Mouse (Mus musculus) granulocyte monocyte progenitor cell, adult 5-6 weeks (primary cell): ENCODE measurements around the gene Map4k1. TPM values are rescaled to one million over a fixed set of nuclear protein-coding genes. Genes with fewer than 3 reads are reported as not detected.
A peak's percentile ranks its signal among the peaks of the same experiment; 100 is the strongest.
"Not testable (repeated sequence)": the region's sequence is repeated elsewhere in the genome, so short reads cannot be mapped to it uniquely, and the experiment has no call there.

Experiments used
- ATAC-seq: replicated peaks from 2 replicates; pipeline ENCODE4 v1.8.0; 2016; ENCODE audit warnings: mild to moderate bottlenecking, moderate TSS enrichment, inconsistent platforms; ENCODE audit not compliant: poor library complexity, severe bottlenecking
- total RNA-seq, 2 experiments: library from RNA; stranded (forward) in 1 of 2; stranded (reverse) in 1 of 2; fragments of 200-712, 200-1000 nt in 1 of 2; fragments of >200 nt in 1 of 2; fragmentation: Nextera tagmentation in 1 of 2; gene quantifications; 2 replicates each; pipeline ENCODE4 v1.2.3; 2014 to 2017

Gene Map4k1
- total RNA-seq, 2 experiments from 2014 or later, result 46.1 to 48.7 TPM

- ATAC-seq, result peak; percentile 74
Measured at GRCm38 (mm10) chr7:28954773-28955172, 27.1 kb upstream of the Map4k1 start.

- ATAC-seq, result peak; percentile 73
Measured at GRCm38 (mm10) chr7:28955295-28955897, 26.5 kb upstream of the Map4k1 start.

DNA sequence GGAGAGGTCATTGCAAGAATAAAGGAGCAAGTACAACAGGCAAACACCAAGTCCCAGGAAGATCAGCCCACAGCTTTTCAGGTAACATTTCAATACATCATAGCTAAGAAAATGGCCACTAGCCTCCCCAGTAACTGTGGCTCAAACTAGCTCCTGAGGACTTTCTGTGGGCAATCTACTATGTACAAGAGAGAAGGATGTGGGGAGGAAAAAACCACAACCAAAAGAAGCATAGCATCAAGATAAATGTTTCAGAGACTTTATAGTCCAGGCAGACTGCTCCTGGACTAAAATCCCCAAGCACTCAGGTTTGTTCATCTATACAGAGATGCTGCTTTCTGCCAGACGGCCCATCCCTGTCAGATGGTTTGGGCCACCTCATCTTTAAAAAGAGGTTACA lies 25.6 kb upstream of the Map4k1 start:
- ATAC-seq, result no peak

GRCm38 (mm10) chr7:28957286-28957685 lies 24.6 kb upstream of the Map4k1 start:
- ATAC-seq, result no peak

DNA sequence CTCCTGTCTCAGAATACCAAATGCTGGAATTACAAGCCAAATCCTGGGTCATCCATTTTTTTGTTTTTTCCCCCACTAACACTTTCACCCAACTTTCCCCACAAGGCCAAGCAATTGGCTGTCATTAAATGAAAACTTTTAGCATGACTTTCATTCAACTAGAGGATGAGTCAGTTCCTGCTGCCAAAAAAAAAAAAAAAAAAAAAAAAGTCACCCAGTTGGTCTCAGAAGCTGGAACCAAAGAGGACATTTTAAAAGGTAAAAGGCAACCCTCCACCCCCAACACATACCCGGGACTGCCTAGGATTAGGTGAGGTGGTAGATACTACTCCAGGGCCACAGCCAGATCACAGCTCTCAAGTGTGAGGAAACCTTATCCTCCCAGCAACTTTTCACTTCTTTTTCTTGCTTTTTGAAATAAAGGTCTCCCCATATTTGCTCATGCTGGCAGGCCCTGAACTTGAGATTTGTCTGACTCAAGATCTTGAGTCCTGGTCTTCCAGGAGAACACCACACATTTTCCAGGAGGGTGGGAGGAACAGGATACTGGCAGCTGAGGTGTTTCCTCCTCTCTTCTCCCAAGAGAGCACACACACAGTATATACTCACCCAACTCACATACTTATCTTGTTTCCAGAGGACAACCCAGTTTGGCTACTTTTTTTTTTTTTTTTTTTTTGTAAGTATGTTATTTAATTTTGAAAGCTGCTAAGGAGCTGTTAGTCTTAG lies 23.7 kb upstream of the Map4k1 start:
- ATAC-seq, result no peak

GRCm38 (mm10) chr7:28958770-28959169 lies 23.1 kb upstream of the Map4k1 start:
- ATAC-seq, result no peak

DNA sequence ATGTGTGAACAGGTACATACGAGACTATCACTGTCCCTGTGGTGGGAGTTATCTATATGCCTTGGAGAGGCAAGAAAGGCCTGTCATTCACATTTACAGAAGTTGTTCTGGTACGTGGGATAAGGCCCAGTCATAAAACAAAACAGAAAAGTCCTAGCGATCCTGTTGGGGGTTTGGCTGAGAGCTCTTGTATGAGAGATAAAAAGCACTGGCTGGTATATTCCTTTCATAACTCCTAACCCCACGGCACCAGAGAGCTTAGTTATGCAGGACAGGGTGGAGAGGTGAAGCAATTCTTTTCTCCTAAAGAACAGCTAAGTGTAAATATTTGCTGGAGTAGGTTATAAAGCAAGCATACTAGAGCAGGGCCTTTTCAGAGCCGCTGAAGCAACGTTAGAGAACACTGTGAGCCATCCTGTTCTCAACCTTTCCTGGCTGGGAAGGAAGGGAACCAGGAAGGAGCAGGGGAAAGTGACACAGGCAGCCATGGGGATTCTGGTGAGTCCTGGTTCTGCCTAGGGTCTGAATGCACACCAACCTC lies 22.3 kb upstream of the Map4k1 start:
- ATAC-seq, result no peak

DNA sequence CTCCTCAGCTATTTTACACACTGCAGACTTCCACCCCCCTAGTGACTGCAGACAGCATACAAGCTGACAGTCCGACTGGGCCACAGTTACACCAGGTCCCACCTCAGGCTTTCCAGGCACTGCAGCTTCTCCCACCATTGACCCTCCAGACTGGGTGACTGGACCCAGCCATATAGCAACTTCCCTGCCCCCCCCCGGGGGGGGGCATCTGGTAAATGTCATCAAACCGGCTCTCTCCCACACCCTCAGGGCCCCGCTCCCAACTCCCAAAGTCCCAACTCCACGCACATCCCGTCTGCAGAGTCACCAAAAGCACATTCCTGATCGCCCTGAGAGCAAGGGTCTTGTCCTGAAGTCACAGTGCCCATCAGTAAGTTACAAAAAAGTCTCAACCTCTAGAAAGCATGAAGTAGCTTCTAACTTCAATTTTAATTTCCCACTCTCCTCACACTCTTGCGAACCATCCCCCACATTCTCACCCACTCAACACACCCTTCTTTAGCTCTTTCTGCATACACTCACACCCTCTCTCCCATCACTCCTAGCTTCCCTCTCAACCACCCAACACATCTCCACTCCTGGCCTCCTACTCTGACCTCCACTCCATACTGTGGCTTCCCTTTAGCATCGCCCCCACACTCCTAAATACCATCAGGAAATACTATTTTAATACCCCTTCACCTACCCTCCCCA lies 21.4 kb upstream of the Map4k1 start:
- ATAC-seq, result no peak

- ATAC-seq, result no peak
Measured at GRCm38 (mm10) chr7:28961584-28961926, 20.3 kb upstream of the Map4k1 start.

DNA sequence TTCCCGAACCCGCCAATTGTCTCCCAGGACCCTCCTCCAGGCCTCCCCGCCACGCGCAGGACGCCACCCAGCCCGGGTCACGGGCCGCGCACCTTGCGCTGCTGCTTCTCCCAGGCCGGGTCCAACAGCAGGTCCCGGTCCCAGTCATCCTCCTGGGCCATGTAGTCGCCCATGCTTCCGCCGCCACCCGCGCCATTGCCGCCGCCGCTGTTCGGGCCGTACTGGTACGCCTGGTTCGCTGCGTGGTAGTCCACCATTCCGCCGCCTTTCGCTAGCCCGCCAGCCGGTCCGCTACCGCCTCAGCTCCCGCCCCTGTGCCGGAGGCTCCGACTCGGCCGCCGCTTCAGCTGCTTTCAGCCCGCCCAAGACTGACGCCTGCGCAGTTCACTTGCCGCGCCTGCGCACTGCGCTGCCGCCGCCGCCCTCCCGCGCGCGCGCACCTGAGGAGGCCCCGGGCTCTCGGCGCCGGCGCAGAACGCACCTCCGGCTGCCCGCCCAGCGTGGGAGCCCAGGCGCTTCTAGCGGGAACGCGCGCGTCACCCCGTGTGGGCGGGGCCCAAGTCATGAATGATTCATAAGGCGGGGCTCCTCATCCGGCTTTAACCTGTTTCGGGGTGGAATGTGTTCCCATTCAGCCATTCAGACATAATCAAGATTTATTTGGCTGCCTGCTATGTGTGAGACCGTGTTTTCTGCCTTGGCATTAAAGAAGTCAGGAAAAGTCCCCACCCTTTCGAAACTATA lies 19.8 kb upstream of the Map4k1 start, which contains the start of gene Actn4:
Actn4 (minus strand) TSS at position 414 of the 744 bp plus-strand sequence.
- ATAC-seq, result peak; percentile 92

- no peak for ATAC-seq
Measured at GRCm38 (mm10) chr7:28963399-28963923, 18.4 kb upstream of the Map4k1 start.

DNA sequence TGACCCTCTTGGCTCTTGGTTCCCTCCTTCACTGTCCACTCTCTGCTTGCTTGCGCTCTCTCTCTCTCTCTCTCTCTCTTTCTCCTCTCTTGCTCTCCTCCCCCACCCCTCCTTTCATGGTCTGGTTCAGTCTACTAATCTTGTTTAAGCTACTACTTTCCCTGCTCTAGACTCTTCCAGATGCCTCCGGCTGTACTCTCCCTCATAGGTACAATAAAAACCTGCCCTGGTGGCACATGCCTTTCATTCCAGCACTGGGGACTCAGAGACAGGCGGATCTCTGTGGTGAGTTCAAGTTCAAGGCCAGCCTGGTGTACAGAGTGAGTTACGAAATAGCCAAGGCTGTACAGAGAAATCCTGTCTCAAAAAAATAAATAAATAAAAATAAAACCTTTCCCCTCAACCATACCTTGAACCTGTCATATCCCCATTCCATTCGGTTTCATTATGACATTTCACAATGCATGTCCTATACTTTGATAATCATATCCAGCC lies 16.5 kb upstream of the Map4k1 start:
- ATAC-seq, result no peak

GRCm38 (mm10) chr7:28966181-28966580 lies 15.7 kb upstream of the Map4k1 start:
- no peak for ATAC-seq

GRCm38 (mm10) chr7:28966751-28967505 lies 14.9 kb upstream of the Map4k1 start:
- no peak for ATAC-seq

DNA sequence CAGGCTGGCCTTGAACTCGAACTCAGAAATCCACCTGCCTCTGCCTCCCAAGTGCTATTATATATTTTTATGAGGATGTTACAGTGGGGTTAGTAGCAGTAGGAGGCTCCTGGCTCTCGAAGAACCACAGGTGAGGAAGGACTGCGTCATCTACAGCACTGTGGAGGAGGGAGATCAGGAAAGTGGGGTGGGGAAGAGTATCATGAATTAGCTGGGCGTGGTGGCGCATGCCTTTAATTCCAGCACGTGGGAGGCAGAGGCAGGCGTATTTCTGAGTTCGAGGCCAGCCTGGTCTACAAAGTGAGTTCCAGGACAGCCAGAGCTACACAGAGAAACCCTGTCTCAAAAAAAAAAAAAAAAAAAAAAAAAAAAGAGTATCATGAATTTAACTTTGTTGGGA lies 13.7 kb upstream of the Map4k1 start:
- not testable (repeated sequence) for ATAC-seq

DNA sequence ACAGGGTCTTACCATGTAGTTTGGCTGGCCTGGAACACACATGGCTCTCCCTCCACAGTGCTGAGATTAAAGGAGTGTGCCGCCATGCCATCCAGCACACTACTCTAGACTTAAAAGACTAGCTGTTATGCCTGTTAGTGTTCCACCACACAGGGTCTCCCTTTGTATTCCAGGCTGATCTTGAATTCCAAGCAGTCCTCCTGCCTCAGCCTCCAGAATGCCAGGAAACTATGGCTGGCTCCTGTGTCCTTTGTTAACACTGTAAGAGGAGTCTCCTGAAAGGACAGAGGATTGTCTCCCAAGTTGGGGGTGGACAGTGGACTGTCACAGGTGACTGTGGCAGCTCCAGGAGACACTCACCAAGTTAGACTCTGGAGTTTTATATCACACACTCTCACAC lies 12.6 kb upstream of the Map4k1 start:
- ATAC-seq, result no peak

DNA sequence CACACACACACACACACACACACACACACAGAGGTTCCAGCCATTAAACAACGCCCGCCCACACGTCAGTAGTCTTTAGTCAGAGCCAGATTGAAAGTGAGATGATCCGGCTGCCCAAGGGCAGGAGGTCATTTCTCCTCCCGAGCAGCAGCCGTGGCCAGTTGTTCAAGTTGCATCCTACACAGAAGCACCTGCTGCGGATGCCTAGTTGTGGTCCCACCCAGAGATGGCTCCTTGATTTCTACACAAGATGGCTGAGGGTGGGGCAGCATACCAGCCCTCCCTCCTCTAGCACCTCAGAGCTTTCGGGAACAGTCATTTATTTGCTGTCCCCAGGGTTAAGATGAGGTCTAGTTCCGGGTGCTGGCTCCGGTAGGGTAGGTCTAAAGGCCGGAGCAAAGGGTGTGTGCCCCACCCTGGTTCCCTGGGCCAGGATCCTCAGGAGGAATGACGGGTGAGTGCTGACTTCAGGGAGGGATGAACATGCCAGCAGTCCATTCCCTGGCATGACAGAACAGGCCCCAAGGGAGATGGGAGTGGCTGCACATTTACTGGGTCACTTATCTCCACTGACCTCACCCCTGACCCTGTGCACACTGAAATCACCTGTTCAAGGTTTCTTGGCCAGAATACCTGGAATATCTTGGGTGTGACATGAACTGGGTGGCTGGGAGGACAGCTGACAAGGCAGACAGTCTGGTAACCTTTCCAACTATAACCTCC lies 12.0 kb upstream of the Map4k1 start:
- ATAC-seq, result no peak

- peak; percentile 64 for ATAC-seq
Measured at GRCm38 (mm10) chr7:28971029-28971428, 10.8 kb upstream of the Map4k1 start.

DNA sequence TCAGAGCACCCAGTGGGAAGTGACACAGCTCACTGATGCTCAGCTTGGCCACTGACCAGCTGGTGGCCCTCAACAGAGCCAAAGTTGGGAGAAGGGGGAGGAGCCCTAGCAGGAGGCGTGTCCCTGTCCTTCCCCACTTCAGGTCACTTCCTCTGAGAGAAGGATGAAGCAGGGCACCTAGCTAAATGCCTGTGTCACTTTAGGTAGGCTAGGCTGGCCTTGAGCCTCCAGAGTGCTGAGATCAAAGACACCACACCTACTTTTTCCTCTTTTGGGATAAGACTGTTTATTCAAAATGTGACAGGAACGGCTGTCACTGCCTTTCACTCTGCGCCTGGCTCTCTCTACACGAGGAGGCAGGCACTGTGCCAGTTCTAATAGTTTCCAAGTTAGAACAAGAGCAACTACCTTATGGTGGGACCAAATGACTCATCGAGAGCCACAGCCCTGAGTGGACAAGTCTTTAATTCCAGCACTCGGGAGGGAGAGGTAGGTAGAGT lies 10.0 kb upstream of the Map4k1 start:
- no peak for ATAC-seq
